Mouse (Mus musculus) embryonic facial prominence, embryonic 15.5 days (tissue): ENCODE results near the gene Erg. TPM values are rescaled to one million over a fixed set of nuclear protein-coding genes. Genes with fewer than 3 reads are reported as not detected.

Source experiments
- ATAC-seq: fragments of 200-750 bp; cut with Nextera tagmentation; 2 replicates; pipeline ENCODE4 v1.8.0; 2017; ENCODE audit warnings: low read depth, moderate TSS enrichment; ENCODE audit not compliant: insufficient number of reproducible peaks, low FRiP score, low TSS enrichment
- H3K27ac ChIP-seq: fragments of 300-500 bp; sonication (generic); replicated peaks from 2 replicates; pipeline ENCODE4 v1.5.1; 2015; ENCODE audit warnings: mild to moderate bottlenecking, inconsistent platforms
- H3K27me3 ChIP-seq: fragments of 300-500 bp; sonication (generic); 2 replicates; pipeline ENCODE4 v1.6.1; 2015; ENCODE audit warnings: inconsistent platforms
- H3K36me3 ChIP-seq: fragments of 300-500 bp; sonication (generic); 2 replicates; pipeline ENCODE4 v1.6.1; 2015; ENCODE audit warnings: mild to moderate bottlenecking, inconsistent platforms
- H3K4me1 ChIP-seq: fragments of 300-500 bp; sonication (generic); 2 replicates; pipeline ENCODE4 v1.6.1; 2015; ENCODE audit warnings: inconsistent platforms
- H3K4me2 ChIP-seq: fragments of 300-500 bp; sonication (generic); replicated peaks from 2 replicates; pipeline ENCODE4 v1.6.1; 2015; ENCODE audit warnings: mild to moderate bottlenecking, inconsistent platforms
- H3K4me3 ChIP-seq: fragments of 300-500 bp; sonication (generic); replicated peaks from 2 replicates; pipeline ENCODE4 v1.5.1; 2015; ENCODE audit warnings: mild to moderate bottlenecking, inconsistent platforms
- H3K9ac ChIP-seq: fragments of 300-500 bp; sonication (generic); 2 replicates; pipeline ENCODE4 v1.6.1; 2015; ENCODE audit warnings: inconsistent platforms
- H3K9me3 ChIP-seq: fragments of 300-500 bp; sonication (generic); replicated peaks from 2 replicates; pipeline ENCODE4 v1.6.1; 2016; ENCODE audit warnings: inconsistent platforms
- WGBS: fragments of 180-500 bp; shearing (Covaris S2); methylation state at CpG from one replicate; pipeline ENCODE4 v1.1.7; 2015; 5-methylcytosine and 5-hydroxymethylcytosine counted together
- polyA plus RNA-seq: library from polyadenylated mRNA; unstranded; fragments of >200 nt; fragmentation: Nextera tagmentation; extraction: Ambion mirVana; gene quantifications from 2 replicates; pipeline ENCODE4 v1.2.1, GENCODE M21; 2015

Erg gene
- polyA plus RNA-seq, 1 experiment from 2014 or later: 17.7 TPM

- no peak overlapping the region for H3K4me2 ChIP-seq
- H3K27ac ChIP-seq: peak overlapping the region; percentile 71
- H3K27me3 ChIP-seq: no peaks in the 10 kb centered on the region
- H3K9me3 ChIP-seq: no peaks in the 10 kb centered on the region
- H3K36me3 ChIP-seq: no peaks in the 10 kb centered on the region
- peaks cover 40% of the 10 kb centered on the region for H3K4me1 ChIP-seq
- no peak overlapping the region for H3K9ac ChIP-seq
- WGBS: 77% methylated on average over 5 of the region's 5 CpGs
- ATAC-seq: no peak
- H3K4me3 ChIP-seq: no peak overlapping the region
These were observed 221.2 kb downstream of the Erg start for GRCm38 (mm10) chr16:95365214-95365613.

GRCm38 (mm10) chr16:95363632-95364465 lies 222.5 kb downstream of the Erg start:
- Histone ChIP-seq H3K9me3 (no peaks in the 10 kb centered on the region), H3K4me2 (no peak overlapping the region), H3K27ac (peak overlapping the region; percentile 71), H3K4me1 (peaks cover 40% of the 10 kb centered on the region), H3K27me3 (no peaks in the 10 kb centered on the region), H3K4me3 (no peak overlapping the region), H3K9ac (no peak overlapping the region), H3K36me3 (no peaks in the 10 kb centered on the region)
- peak; percentile 64 for ATAC-seq
- 43% methylated on average over 18 of the region's 18 CpGs for WGBS

- H3K9ac ChIP-seq: no peak overlapping the region
- H3K4me3 ChIP-seq: no peak overlapping the region
- no peaks in the 10 kb centered on the region for H3K27me3 ChIP-seq
- H3K27ac ChIP-seq: no peak overlapping the region
- ATAC-seq: no peak
- no peaks in the 10 kb centered on the region for H3K9me3 ChIP-seq
- H3K36me3 ChIP-seq: no peaks in the 10 kb centered on the region
- peaks cover 38% of the 10 kb centered on the region for H3K4me1 ChIP-seq
- H3K4me2 ChIP-seq: no peak overlapping the region
- 74% methylated on average over 7 of the region's 7 CpGs for WGBS
These were observed 224.4 kb downstream of the Erg start for GRCm38 (mm10) chr16:95361950-95362349.

GRCm38 (mm10) chr16:95360940-95361489 lies 225.4 kb downstream of the Erg start:
- WGBS: 90% methylated on average over 18 of the region's 18 CpGs
- no peak overlapping the region for H3K27ac ChIP-seq
- H3K9me3 ChIP-seq: no peaks in the 10 kb centered on the region
- H3K4me1 ChIP-seq: peaks cover 33% of the 10 kb centered on the region
- H3K27me3 ChIP-seq: no peaks in the 10 kb centered on the region
- no peak overlapping the region for H3K9ac ChIP-seq
- H3K36me3 ChIP-seq: no peaks in the 10 kb centered on the region
- no peak overlapping the region for H3K4me3 ChIP-seq
- ATAC-seq: no peak
- no peak overlapping the region for H3K4me2 ChIP-seq

- Histone ChIP-seq H3K36me3 (no peaks in the 10 kb centered on the region), H3K9ac (no peak overlapping the region), H3K4me2 (no peak overlapping the region), H3K9me3 (no peaks in the 10 kb centered on the region), H3K27me3 (no peaks in the 10 kb centered on the region), H3K4me3 (no peak overlapping the region), H3K4me1 (peaks cover 30% of the 10 kb centered on the region), H3K27ac (no peak overlapping the region)
- ATAC-seq: no peak
- WGBS: 88% methylated on average over 8 of the region's 8 CpGs
These were observed 226.1 kb downstream of the Erg start for GRCm38 (mm10) chr16:95360214-95360850.

- no peak overlapping the region for H3K4me3 ChIP-seq
- H3K4me1 ChIP-seq: peaks cover 19% of the 10 kb centered on the region
- no peaks in the 10 kb centered on the region for H3K36me3 ChIP-seq
- H3K27ac ChIP-seq: peak overlapping the region; percentile 63
- ATAC-seq: peak; percentile 76
- H3K27me3 ChIP-seq: no peaks in the 10 kb centered on the region
- 45% methylated on average over 12 of the region's 12 CpGs for WGBS
- H3K4me2 ChIP-seq: no peak overlapping the region
- no peaks in the 10 kb centered on the region for H3K9me3 ChIP-seq
- H3K9ac ChIP-seq: no peak overlapping the region
These were observed 229.1 kb downstream of the Erg start for GRCm38 (mm10) chr16:95356962-95357955.

GRCm38 (mm10) chr16:95353838-95354237 lies 232.6 kb downstream of the Erg start:
- Histone ChIP-seq H3K9me3 (no peaks in the 10 kb centered on the region), H3K36me3 (no peaks in the 10 kb centered on the region), H3K4me1 (peaks cover 19% of the 10 kb centered on the region), H3K9ac (no peak overlapping the region), H3K27me3 (no peaks in the 10 kb centered on the region), H3K4me2 (no peak overlapping the region), H3K27ac (no peak overlapping the region), H3K4me3 (no peak overlapping the region)
- WGBS: 41% methylated on average over 8 of the region's 8 CpGs
- 0 out of 2 replicates have a peak, but pooled peaks have one; percentile 55 for ATAC-seq

GRCm38 (mm10) chr16:95352266-95352665 lies 234.1 kb downstream of the Erg start:
- peaks cover 12% of the 10 kb centered on the region for H3K4me1 ChIP-seq
- H3K4me3 ChIP-seq: no peak overlapping the region
- no peak overlapping the region for H3K4me2 ChIP-seq
- no peak overlapping the region for H3K9ac ChIP-seq
- H3K9me3 ChIP-seq: no peaks in the 10 kb centered on the region
- H3K27me3 ChIP-seq: no peaks in the 10 kb centered on the region
- 64% methylated on average over 8 of the region's 8 CpGs for WGBS
- no peak overlapping the region for H3K27ac ChIP-seq
- no peak for ATAC-seq
- H3K36me3 ChIP-seq: no peaks in the 10 kb centered on the region

- no peak overlapping the region for H3K27ac ChIP-seq
- H3K4me2 ChIP-seq: no peak overlapping the region
- no peak overlapping the region for H3K9ac ChIP-seq
- peaks cover 5% of the 10 kb centered on the region; the same call in 1 of the 2 replicates for H3K4me1 ChIP-seq
- no peak overlapping the region for H3K4me3 ChIP-seq
- no peaks in the 10 kb centered on the region for H3K27me3 ChIP-seq
- WGBS: 25% methylated on average over 3 of the region's 3 CpGs
- H3K36me3 ChIP-seq: no peaks in the 10 kb centered on the region
- no peak for ATAC-seq
- no peaks in the 10 kb centered on the region for H3K9me3 ChIP-seq
These were observed 235.9 kb downstream of the Erg start for GRCm38 (mm10) chr16:95350499-95350898.

GRCm38 (mm10) chr16:95349745-95350144 lies 236.6 kb downstream of the Erg start:
- ATAC-seq: no peak
- H3K9me3 ChIP-seq: no peaks in the 10 kb centered on the region
- peaks cover 5% of the 10 kb centered on the region; the same call in 1 of the 2 replicates for H3K4me1 ChIP-seq
- 78% methylated on average over 5 of the region's 5 CpGs for WGBS
- no peaks in the 10 kb centered on the region for H3K36me3 ChIP-seq
- H3K4me3 ChIP-seq: no peak overlapping the region
- H3K27ac ChIP-seq: no peak overlapping the region
- H3K27me3 ChIP-seq: no peaks in the 10 kb centered on the region
- H3K9ac ChIP-seq: no peak overlapping the region
- no peak overlapping the region for H3K4me2 ChIP-seq
